Mouse (Mus musculus): ENCODE measurements at regions not wholly inside any gene's neighbourhood (a gene's known extent, or its start where the extent isn't known, plus 50 kb on each side); places are given as distances from the start of the nearest gene placed in this dataset.

GRCm38 (mm10) chr14:104264919-104265764, 202.7 kb downstream of the Pou4f1 start:
- Histone ChIP-seq H3K9ac (ENCODE audit: low read depth, low read length) (no peak overlapping the region), H3K4me1 (ENCODE audit: control insufficient read depth, low read depth, low read length) (no peaks in the 10 kb centered on the region), H3K9me3 (replicated peaks; ENCODE audit: control insufficient read depth, low read length) (no peaks in the 10 kb centered on the region), H3K36me3 (ENCODE audit: control insufficient read depth, insufficient read depth) (no peaks in the 10 kb centered on the region), H3K27ac (ENCODE audit: low read length) (no peak overlapping the region), H3K4me3 (ENCODE audit: low read depth, low read length) (no peak overlapping the region), H3K4me2 (ENCODE audit: low read depth, low read length) (no peak overlapping the region), H3K27me3 (ENCODE audit: control insufficient read depth, insufficient read depth, low read depth, low read length) (no peaks in the 10 kb centered on the region)
- 51% methylated on average over 6 of the region's 6 CpGs for WGBS (ENCODE audit: insufficient replicate concordance)
- ATAC-seq (ENCODE audit: low read depth) = no peak

- WGBS (ENCODE audit: insufficient replicate concordance) = 65% methylated on average over 5 of the region's 5 CpGs
- ATAC-seq (ENCODE audit: low read depth) = no peak
- H3K4me1 ChIP-seq (ENCODE audit: control insufficient read depth, low read depth, low read length) = no peaks in the 10 kb centered on the region
- H3K4me2 ChIP-seq (ENCODE audit: low read depth, low read length) = no peak overlapping the region
- H3K9me3 ChIP-seq (replicated peaks; ENCODE audit: control insufficient read depth, low read length) = no peaks in the 10 kb centered on the region
- H3K4me3 ChIP-seq (ENCODE audit: low read depth, low read length) = no peak overlapping the region
- no peak overlapping the region for H3K27ac ChIP-seq (ENCODE audit: low read length)
- no peak overlapping the region for H3K9ac ChIP-seq (ENCODE audit: low read depth, low read length)
- no peaks in the 10 kb centered on the region for H3K27me3 ChIP-seq (ENCODE audit: control insufficient read depth, insufficient read depth, low read depth, low read length)
- no peaks in the 10 kb centered on the region for H3K36me3 ChIP-seq (ENCODE audit: control insufficient read depth, insufficient read depth)
Measured at GRCm38 (mm10) chr14:104216965-104217364, 250.8 kb downstream of the Pou4f1 start.

GRCm38 (mm10) chr14:104210719-104211118, 257.1 kb downstream of the Pou4f1 start:
- no peaks in the 10 kb centered on the region for H3K27me3 ChIP-seq (ENCODE audit: control insufficient read depth, insufficient read depth, low read depth, low read length)
- H3K9ac ChIP-seq (ENCODE audit: low read depth, low read length) = no peak overlapping the region
- no peaks in the 10 kb centered on the region for H3K9me3 ChIP-seq (replicated peaks; ENCODE audit: control insufficient read depth, low read length)
- H3K4me2 ChIP-seq (ENCODE audit: low read depth, low read length) = no peak overlapping the region
- H3K27ac ChIP-seq (ENCODE audit: low read length) = no peak overlapping the region
- no peak overlapping the region for H3K4me3 ChIP-seq (ENCODE audit: low read depth, low read length)
- no peak for ATAC-seq (ENCODE audit: low read depth)
- no peaks in the 10 kb centered on the region for H3K36me3 ChIP-seq (ENCODE audit: control insufficient read depth, insufficient read depth)
- 42% methylated on average over 3 of the region's 3 CpGs for whole genome bisulfite sequencing (ENCODE audit: insufficient replicate concordance)
- H3K4me1 ChIP-seq (ENCODE audit: control insufficient read depth, low read depth, low read length) = no peaks in the 10 kb centered on the region

- ATAC-seq (ENCODE audit: low read depth) = no peak
- Histone ChIP-seq H3K9me3 (replicated peaks; ENCODE audit: control insufficient read depth, low read length) (no peaks in the 10 kb centered on the region), H3K4me2 (ENCODE audit: low read depth, low read length) (no peak overlapping the region), H3K4me3 (ENCODE audit: low read depth, low read length) (no peak overlapping the region), H3K4me1 (ENCODE audit: control insufficient read depth, low read depth, low read length) (no peaks in the 10 kb centered on the region), H3K27ac (ENCODE audit: low read length) (no peak overlapping the region), H3K9ac (ENCODE audit: low read depth, low read length) (no peak overlapping the region), H3K36me3 (ENCODE audit: control insufficient read depth, insufficient read depth) (no peaks in the 10 kb centered on the region), H3K27me3 (ENCODE audit: control insufficient read depth, insufficient read depth, low read depth, low read length) (no peaks in the 10 kb centered on the region)
- WGBS (ENCODE audit: insufficient replicate concordance) = 55% methylated on average over 4 of the region's 4 CpGs
Measured at GRCm38 (mm10) chr14:104208855-104209254, 258.9 kb downstream of the Pou4f1 start.

GRCm38 (mm10) chr14:104208040-104208816, 259.6 kb downstream of the Pou4f1 start:
- no peaks in the 10 kb centered on the region for H3K4me1 ChIP-seq (ENCODE audit: control insufficient read depth, low read depth, low read length)
- H3K9me3 ChIP-seq (replicated peaks; ENCODE audit: control insufficient read depth, low read length) = no peaks in the 10 kb centered on the region
- no peak for ATAC-seq (ENCODE audit: low read depth)
- H3K36me3 ChIP-seq (ENCODE audit: control insufficient read depth, insufficient read depth) = no peaks in the 10 kb centered on the region
- no peak overlapping the region for H3K9ac ChIP-seq (ENCODE audit: low read depth, low read length)
- no peak overlapping the region for H3K27ac ChIP-seq (ENCODE audit: low read length)
- H3K4me3 ChIP-seq (ENCODE audit: low read depth, low read length) = no peak overlapping the region
- H3K4me2 ChIP-seq (ENCODE audit: low read depth, low read length) = no peak overlapping the region
- no peaks in the 10 kb centered on the region for H3K27me3 ChIP-seq (ENCODE audit: control insufficient read depth, insufficient read depth, low read depth, low read length)
- WGBS (ENCODE audit: insufficient replicate concordance) = 66% methylated on average over 7 of the region's 7 CpGs

- no peak for ATAC-seq (ENCODE audit: low read depth)
- WGBS (ENCODE audit: insufficient replicate concordance) = 32% methylated on average over 2 of the region's 2 CpGs
Measured at GRCm38 (mm10) chr14:104206602-104207001, 261.2 kb downstream of the Pou4f1 start.

GRCm38 (mm10) chr14:104203239-104203986, 264.4 kb downstream of the Pou4f1 start:
- ATAC-seq (ENCODE audit: low read depth) = no peak
- WGBS (ENCODE audit: insufficient replicate concordance) = 64% methylated on average over 17 of the region's 17 CpGs
- no peaks in the 10 kb centered on the region for H3K4me1 ChIP-seq (ENCODE audit: control insufficient read depth, low read depth, low read length)

More at GRCm38 (mm10) chr14:104206602-104207001, 261.2 kb downstream of the Pou4f1 start:
- H3K9me3 ChIP-seq (replicated peaks; ENCODE audit: control insufficient read depth, low read length) = no peaks in the 10 kb centered on the region
- no peaks in the 10 kb centered on the region for H3K36me3 ChIP-seq (ENCODE audit: control insufficient read depth, insufficient read depth)
- H3K4me2 ChIP-seq (ENCODE audit: low read depth, low read length) = no peak overlapping the region
- no peak overlapping the region for H3K27ac ChIP-seq (ENCODE audit: low read length)
- H3K27me3 ChIP-seq (ENCODE audit: control insufficient read depth, insufficient read depth, low read depth, low read length) = no peaks in the 10 kb centered on the region
- no peaks in the 10 kb centered on the region for H3K4me1 ChIP-seq (ENCODE audit: control insufficient read depth, low read depth, low read length)
- H3K4me3 ChIP-seq (ENCODE audit: low read depth, low read length) = no peak overlapping the region
- H3K9ac ChIP-seq (ENCODE audit: low read depth, low read length) = no peak overlapping the region

GRCm38 (mm10) chr14:104193198-104193597, 274.6 kb downstream of the Pou4f1 start:
- WGBS (ENCODE audit: insufficient replicate concordance) = 64% methylated on average over 11 of the region's 11 CpGs
- H3K27me3 ChIP-seq (ENCODE audit: control insufficient read depth, insufficient read depth, low read depth, low read length) = no peaks in the 10 kb centered on the region
- H3K4me2 ChIP-seq (ENCODE audit: low read depth, low read length) = no peak overlapping the region
- no peaks in the 10 kb centered on the region for H3K4me1 ChIP-seq (ENCODE audit: control insufficient read depth, low read depth, low read length)
- no peak for ATAC-seq (ENCODE audit: low read depth)
- H3K27ac ChIP-seq (ENCODE audit: low read length) = no peak overlapping the region
- no peaks in the 10 kb centered on the region for H3K9me3 ChIP-seq (replicated peaks; ENCODE audit: control insufficient read depth, low read length)
- H3K36me3 ChIP-seq (ENCODE audit: control insufficient read depth, insufficient read depth) = no peaks in the 10 kb centered on the region
- no peak overlapping the region for H3K4me3 ChIP-seq (ENCODE audit: low read depth, low read length)
- H3K9ac ChIP-seq (ENCODE audit: low read depth, low read length) = no peak overlapping the region

More at GRCm38 (mm10) chr14:104203239-104203986, 264.4 kb downstream of the Pou4f1 start:
- H3K27ac ChIP-seq (ENCODE audit: low read length) = no peak overlapping the region
- no peaks in the 10 kb centered on the region for H3K9me3 ChIP-seq (replicated peaks; ENCODE audit: control insufficient read depth, low read length)
- H3K27me3 ChIP-seq (ENCODE audit: control insufficient read depth, insufficient read depth, low read depth, low read length) = no peaks in the 10 kb centered on the region
- no peak overlapping the region for H3K9ac ChIP-seq (ENCODE audit: low read depth, low read length)
- no peaks in the 10 kb centered on the region for H3K36me3 ChIP-seq (ENCODE audit: control insufficient read depth, insufficient read depth)
- no peak overlapping the region for H3K4me2 ChIP-seq (ENCODE audit: low read depth, low read length)
- H3K4me3 ChIP-seq (ENCODE audit: low read depth, low read length) = no peak overlapping the region
